Mouse (Mus musculus) G1E (cell line): ENCODE measurements around the gene Mcrip1.

ENCODE experiments used
- CTCF ChIP-seq: IDR thresholded peaks from 2 replicates; pipeline ENCODE4 v1.5.1; 2012; ENCODE audit warnings: low read depth, low read length, inconsistent platforms, mixed read lengths
- GATA1 ChIP-seq: IDR thresholded peaks from 2 replicates; pipeline ENCODE4 v1.6.1; 2012; ENCODE audit warnings: borderline replicate concordance, low read length, inconsistent platforms, mixed read lengths
- POLR2AphosphoS5 ChIP-seq: IDR thresholded peaks from 2 replicates; pipeline ENCODE4 v1.6.1; 2012; ENCODE audit warnings: low read depth, low read length, inconsistent platforms; ENCODE audit not compliant: insufficient replicate concordance

GRCm38 (mm10) chr11:120573585-120574277 lies 24.2 kb upstream of the Mcrip1 start:
- TF ChIP-seq CTCF (no peak), GATA1 (no peak), POLR2AphosphoS5 (no peak; the same call in 1 of the 2 replicates)
